Mouse (Mus musculus) megakaryocyte progenitor cell, adult 5-6 weeks (primary cell): ENCODE data around the gene Muc1. TPM values are rescaled to one million over a fixed set of nuclear protein-coding genes. Genes with fewer than 3 reads are reported as not detected.

Experiments
- ATAC-seq: replicated peaks from 2 replicates; pipeline ENCODE4 v1.8.0; 2016; ENCODE audit warnings: mild to moderate bottlenecking, moderate TSS enrichment, inconsistent platforms; ENCODE audit not compliant: poor library complexity
- total RNA-seq, 2 experiments: library from RNA; stranded (forward) in 1 of 2; stranded (reverse) in 1 of 2; fragments of 157-497, 149-512 nt in 1 of 2; fragments of 200-1000 nt in 1 of 2; gene quantifications; 2 replicates each; pipeline versions ENCODE4 v1.2.3 to v1.2.4; 2015 to 2017

Gene Muc1
- total RNA-seq, 2 experiments from 2014 or later = not detected

DNA sequence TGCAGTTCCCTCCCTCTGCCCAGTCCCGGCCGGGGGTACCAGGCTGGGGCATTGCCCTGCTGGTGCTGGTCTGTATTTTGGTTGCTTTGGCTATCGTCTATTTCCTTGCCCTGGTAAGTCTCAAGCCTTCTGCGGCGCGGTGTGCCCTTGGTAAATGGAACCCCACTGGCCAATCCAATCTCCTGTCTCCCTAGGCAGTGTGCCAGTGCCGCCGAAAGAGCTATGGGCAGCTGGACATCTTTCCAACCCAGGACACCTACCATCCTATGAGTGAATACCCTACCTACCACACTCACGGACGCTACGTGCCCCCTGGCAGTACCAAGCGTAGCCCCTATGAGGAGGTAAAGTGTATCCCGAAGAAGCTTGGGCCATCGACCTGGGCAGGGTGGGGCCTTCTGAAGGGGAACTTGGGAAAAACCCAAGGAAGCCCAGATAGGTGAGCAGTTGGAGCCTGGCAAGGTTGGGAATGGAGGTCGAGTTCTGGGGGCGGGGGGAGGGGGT is 3.0 kb downstream of the Muc1 start:
- ATAC-seq = no peak

DNA sequence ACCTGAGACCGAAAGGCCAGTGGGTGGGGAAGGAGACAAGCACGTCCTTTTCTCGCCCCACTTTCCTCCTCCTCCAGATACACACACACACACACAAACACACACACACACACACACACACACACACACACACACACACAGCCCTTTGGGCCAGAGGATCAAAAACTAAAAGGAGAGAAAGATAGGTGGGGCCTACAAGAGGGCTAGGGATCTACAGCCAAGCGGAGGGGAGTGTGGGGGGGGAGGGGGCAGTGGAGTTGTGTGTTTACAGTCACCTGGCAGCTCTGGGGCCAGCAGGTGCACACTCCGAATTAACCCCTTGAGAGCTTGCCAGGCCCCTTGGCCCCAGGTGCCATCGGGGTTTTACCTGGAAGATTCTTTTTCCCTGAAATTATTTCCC is 3.8 kb downstream of the Muc1 start:
- no peak for ATAC-seq

DNA sequence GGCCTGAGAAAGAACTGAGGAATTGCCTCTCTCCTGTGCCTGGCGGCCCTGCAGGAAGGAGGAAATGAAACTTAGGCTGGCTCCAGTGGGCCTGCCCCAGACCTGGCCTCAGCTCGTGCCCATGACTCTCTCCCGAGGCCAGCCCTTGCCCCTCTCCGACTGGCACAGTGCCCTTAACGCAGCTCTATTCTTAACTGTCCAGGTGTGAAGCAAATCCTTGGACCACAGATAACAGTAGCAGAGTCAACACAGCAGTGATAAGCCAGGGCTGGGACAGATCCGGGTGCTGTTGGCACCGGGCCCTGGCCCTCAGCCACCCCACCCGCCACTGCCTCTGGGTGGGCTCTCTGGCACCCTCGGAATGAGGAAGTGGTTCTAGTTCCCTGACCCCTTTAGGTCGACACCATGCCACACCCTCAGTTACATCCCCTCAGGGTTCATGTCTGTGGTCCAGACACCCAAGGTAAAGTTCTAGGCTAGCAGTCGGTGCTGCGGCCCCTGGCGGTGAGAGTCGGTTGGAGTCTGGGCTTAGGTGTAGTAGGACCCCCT is 4.8 kb downstream of the Muc1 start:
- peak; percentile 73 for ATAC-seq

DNA sequence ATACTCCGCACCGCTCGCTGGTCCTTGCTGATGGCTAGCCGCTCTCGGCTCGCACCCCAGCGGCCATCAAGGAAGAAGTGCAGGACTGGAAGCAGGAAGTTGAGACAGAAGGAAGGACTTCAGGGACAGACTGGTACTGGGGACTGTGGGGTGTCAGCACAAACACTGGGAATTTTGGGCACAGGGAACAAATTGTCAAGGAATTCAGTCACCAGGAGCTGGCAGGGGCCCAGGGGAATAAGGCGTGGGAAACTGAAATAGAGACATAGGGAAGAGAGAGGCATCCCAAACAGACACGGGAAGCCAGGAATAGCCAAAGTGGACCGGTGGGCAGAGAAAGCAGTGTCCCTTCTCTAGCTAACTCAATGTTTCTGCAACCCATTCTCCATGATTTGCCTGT is 7.7 kb downstream of the Muc1 start:
- ATAC-seq = no peak

DNA sequence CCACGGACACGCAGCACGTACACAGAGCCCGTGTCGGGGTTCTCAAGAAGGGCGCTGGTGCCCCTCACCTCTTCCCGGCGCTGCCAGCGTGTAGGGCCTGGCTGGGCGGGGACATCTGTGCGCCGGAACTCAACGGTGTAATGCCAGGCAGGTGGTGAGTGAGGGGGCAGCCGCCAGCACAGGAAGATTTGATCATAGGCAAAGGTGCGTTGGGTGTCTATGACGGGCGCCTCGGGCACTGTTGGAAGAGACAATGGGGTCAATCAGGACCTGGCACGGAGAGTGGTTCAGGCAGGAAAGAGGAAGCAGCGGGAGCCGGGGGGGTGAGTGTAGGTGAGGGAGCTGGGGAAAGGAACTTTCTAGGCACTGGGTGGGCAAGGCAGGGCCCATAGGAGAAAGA is 8.8 kb downstream of the Muc1 start:
- ATAC-seq = no peak

DNA sequence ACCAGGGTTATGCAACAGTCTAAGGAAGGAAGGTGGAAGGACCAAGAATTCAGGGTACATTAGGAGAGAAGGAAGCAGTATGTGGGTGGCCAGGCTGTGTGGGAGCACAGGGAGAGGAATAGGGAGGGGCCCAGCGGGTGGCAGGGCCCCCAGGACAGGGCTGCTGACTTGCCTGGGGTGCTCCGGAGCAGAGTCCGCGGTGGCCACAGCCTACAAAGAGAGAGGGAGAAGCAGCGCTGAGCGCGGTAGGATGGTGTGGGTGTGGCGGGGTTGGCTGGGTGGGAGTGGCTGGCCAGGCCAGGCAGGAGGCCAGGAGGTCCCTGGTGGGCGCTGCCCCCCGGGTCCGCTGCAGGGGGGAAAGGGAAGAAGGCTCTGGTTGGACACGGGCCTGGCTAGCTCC is 9.6 kb downstream of the Muc1 start:
- ATAC-seq = no peak

DNA sequence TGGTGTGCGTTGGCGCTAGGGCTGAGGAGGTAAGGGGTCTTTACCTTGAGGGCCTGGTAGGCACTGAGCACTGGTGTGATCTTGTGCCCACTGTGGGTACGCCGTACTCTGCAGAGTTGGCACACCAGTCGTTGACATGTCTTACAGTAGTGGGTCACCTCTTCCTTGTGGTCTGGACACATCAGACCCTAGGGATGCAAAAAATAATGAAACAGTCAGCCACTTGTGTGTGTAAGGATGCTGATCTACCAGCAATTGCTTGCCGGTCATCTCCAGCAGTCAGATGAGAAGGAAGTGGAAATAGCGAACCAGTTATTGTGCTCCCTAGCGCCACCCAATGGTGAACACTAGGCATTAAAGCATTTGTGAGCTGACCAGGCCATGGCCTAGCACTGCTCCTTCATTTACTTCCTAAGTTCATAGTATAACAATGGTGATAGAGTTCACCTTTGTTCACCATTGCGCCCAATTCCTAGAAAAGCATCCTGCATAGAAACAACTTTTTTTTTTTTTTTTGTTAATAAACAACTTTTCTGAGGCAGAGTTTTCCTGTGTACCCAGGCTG is 13.6 kb downstream of the Muc1 start:
- peak; percentile 46 for ATAC-seq

DNA sequence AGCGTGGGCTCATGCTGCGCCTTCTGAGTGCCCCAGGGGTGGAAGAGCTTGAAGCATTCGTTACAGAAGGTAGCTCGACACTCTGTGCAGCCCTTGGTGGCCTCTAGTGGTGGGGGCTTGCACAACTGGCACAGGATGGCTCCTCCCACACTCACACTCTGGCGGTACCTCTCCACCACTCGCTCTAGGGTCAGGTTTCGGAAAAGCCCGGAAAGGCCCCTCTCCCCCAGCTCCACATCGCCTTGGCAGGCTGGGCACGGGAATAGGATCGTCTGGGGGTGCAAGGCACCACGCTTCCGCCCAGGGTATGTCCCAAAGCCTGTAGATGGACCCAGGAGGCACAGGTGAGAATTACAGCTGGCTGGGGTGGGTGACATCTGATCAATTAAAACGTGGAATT is 14.8 kb downstream of the Muc1 start:
- ATAC-seq = peak; percentile 72

DNA sequence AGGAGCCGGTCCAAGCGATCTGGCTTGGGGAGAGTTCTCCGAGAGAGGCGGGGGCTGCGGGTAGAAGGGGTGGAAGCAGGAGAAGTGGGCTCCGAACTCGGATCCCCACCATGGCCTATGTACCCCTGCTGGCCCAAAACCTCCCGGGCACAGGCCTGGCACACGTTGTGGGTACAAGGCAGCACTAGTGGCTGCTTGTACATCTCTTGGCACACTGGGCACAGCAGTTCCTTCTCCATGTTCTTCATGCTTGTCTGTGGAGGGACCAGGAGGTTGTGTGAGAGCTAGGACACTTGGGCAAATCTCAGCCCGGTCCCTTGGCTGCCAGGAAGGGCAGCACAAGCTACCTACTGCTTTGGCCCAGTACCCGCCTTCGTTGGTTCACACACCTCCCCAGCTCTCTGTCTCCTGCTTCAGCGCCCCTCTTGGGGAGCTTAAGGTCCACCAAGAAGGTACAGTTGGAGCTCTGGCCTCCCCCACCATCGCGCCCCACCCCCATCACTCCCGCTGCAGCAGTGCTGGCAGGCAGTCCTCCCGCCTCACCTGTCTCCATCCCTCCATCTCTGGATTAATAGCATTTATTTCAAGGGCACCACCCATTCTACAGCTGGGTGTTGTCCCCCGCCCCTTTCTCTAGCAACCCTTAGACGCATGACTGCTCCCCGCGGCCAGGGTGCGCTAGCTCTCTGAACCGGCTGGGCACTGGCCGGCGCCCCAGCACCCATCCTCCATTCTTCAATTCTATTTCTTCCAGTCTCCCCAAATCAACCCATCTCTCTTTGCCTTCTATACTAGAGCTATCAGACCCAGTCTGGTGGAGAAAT is 15.5 kb downstream of the Muc1 start:
- peak; percentile 24; the same call in 1 of the 2 replicates for ATAC-seq

DNA sequence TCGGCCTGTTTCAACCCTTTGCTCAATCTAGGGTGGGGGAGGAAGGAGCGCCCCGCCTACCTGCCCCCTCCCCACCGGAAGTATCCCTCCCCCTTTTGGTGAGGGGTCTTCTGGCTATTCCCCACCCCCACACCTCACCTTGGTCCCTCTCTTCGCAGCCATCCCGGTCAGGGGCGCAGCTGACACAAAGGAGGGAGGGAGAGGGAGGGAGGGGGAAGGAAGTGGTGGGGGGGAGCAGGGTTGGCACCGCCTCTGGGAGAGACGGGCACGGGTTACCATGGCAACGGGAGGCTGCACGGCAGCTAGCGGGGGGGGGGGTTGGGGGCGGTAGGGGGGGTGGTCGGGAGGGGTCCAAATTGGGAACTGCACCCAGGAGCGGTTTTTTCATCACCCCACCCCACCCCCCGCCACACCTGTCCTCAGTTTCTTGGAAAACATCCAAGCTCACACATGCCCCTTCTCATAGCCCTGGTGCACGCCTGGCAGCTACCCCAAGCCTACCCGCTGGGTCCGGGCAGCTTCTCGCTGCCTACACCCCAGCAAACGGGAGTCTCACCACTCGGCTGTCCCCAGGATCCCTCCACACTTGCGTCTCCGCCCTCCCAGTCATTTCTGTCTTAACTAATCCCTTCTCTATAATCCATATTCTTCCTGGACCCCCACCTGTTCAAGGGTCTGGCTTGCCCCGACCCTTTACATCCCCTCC is 16.3 kb downstream of the Muc1 start:
- ATAC-seq = no peak

DNA sequence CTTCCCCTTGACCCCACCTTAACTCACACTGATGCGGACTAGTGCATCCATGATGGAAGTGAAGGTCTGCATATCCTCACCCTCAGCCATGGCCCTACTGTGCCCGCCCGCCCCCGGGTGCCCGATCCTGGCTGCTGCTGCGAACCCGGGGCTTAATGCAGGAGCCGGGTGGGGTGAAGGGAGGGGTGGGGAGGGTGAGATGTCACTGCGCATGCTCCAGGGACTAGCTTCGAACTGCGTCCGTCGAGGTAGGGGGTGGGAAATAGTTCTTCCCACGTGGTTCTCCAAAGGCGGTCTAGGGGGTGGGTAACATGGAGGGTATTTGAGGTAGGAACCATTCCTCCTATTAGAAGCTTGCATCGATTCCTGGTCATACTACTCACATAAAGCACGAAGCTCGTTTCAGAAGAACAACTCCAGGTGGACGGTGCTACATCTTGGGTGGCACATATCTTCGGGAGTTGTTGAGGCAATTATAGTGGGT is 16.9 kb downstream of the Muc1 start, which contains the start of gene Krtcap2:
Gene Krtcap2, plus strand, starts transcription at position 279 of the 484 bp plus-strand sequence.
- ATAC-seq = no peak

DNA sequence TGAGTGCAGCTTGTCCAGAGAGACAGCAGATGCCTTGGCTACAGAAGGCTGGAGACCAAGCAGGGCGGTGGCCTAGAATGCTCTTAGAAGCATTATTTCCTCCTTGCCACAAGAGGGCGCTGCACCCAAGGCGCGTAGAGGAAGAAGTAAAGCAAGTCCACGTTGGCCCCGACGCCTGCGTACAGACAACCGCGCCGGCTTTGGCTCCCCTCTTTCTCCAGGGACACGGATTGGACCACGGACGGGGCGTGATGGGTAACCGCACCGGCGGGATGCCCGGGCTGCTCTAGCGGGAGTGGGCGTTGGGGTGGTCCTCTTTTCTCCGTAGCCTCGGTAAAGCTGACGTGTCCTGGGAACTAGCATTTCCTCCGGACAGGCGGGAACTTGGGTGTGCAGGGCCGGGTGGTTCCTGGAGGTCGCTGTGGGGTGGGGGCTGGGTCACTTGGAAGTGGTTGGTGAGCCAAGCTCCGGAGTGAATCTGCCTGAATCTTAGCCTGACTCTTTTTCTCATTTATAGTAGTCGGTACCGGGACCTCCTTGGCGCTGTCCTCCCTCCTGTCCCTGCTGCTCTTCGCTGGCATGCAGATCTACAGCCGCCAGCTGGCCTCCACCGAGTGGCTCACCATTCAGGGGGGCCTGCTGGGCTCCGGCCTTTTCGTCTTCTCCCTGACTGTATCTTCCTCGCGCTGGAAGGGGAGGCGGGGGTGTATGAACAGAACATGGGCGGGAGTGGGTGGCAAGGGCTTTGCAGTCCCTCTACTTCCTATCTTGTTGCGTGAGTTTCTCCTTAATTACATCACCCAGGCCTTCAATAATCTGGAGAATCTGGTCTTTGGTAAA is 17.6 kb downstream of the Muc1 start, which contains the start of gene Trim46:
Gene Trim46, minus strand, starts transcription at position 49 of the 840 bp plus-strand sequence.
- ATAC-seq = peak; percentile 78

DNA sequence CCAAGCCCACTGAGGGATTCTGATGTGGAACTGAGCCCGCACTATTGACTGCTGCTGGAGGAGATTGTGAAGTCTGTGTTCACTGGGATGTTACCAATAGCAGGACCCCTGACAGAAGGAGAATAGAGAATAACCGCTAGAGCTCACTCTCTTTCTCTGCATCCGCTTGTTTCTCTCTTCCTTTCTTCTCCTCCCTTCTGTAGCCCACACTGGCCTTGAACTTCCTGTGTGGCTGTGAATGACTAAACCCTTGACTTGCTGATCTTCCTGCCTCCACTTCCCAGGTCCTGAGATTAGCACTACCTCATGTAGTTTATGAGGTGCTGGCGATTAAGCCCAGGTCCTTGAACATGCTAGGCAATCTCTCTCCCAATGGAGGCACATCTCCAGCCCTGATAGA is 18.6 kb downstream of the Muc1 start:
- no peak for ATAC-seq

DNA sequence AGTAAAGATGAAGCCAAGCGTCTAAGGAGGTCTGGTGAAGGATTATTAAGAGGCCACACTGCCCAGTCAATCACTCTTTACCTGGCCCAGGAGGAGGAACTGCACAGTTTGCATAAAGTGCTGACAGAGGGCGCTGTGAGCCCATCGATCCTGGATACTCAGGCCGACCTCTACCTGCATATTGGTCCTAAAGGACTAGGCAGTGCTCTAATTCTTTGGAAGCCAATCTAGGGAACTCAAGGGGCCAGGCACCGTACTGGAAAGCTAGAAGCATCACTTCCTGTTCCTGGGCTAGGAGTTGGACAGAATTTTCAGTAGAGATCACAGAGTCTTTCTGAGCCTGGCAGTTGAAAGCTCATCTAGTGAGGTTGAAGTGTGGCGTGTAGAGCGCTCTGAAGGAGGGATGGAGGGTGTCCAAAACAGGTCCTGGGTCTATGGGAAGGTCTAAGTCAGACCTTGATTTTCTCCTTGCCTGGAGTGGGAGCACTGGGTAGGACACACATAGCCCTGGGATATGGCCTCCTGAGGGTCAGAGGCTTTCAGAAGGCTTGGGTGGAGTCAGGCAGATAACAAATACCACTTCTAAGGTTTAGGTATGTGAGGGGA is 21.7 kb downstream of the Muc1 start:
- peak; percentile 29; the same call in 1 of the 2 replicates for ATAC-seq

DNA sequence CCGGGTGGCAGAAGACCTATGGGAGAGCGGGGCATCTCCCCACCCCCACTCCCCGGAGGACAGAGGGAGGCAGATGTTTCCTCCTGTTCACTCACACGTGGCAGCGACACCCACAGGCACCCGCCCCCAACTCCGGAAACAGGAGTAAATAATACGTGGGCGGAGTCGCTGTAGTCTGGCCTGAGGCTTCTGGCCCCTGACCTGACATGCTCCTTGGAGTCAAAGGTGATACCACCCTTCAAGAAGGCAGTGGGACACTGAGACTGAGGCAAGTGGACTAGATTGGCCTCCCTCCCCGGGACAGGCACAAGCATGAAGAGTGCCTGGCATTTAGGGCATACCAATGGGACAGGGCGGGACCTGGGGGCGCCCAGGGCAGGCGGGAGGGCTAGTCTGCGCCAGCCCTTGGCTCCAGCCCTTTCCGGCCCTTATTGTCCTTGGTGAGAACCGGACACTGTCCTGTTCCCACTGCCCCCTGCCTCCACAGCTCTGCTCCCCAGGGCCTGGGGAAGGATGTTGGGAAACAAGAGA is 22.6 kb downstream of the Muc1 start:
- peak; percentile 70 for ATAC-seq

DNA sequence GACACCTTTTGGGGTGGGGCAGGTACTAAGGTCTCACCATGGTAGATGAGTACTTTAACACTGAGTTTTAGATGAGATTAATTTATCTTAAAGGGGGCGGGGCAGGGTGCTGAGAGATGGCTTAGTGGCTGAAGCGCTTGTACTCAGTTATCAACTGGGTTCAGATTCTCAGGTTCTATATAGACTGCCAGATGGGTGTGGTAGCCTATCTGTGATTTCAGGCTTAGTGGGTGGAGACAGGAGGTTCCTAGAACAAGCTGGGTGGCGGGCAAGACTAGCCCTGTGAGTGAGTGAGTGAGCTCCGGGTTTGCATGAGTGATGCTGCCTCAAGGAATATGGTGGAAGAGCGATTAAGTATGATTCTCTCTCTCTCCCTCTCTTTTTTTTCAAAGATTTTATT is 26.1 kb downstream of the Muc1 start:
- ATAC-seq = peak; percentile 49

DNA sequence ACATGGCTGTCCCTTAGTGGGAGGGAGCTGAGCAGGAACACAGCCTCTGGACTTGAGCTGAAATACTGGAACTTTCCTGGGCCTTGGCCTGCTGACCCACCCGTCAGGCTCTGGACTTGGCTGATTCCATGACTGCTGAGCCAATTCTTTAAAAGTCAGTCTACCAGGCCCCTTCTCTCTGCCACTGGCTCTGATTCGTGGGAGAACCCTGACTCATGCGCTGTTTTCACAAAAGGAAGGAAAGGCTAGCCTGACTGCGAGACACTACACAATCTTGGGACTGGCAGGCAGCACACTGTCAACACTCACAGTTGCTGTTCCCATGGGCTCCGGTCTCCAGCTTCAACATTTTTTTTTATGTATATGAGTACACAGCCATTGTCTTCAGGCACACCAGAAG is 27.3 kb downstream of the Muc1 start:
- ATAC-seq = no peak

DNA sequence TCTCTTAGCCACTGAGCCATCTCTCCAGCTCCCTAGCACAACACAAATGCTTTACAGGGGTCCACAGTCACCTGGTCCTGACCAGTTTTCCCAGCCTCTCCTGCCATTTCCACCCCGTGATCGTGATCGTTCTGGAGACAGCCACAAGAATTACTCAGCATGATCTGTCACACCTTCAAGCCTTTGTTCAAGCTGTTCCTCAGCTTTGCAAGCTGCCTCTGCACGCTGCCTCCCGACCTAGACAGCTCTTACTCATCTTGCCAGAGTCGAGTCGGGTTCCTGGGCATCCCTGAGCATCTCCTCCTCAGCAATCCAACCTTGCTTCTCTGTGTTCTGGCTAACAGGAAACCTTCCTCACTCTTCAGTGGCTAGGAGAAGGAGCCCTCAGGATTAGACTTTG is 30.2 kb downstream of the Muc1 start, which contains the start of gene Dpm3:
Gene Dpm3, plus strand, starts transcription at position 283 of the 400 bp plus-strand sequence.
- no peak for ATAC-seq

DNA sequence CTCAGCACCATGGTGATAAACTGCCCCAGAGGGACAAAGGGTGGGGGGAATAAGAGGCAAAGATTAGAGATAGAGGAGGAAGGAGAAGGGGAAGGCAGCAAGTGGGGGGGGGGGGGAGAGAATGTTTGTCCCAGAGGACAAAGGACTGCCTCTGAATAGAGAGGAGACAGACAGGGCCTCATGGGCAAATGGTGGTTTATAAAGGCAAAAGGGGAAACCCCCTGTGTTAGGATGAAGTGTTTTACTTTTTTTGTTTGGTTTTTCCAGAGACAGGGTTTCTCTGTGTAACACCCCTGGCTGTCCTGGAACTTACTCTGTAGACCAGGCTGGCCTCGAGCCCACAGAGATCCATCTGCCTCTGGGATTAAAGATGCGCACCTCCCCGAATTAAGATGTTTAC is 31.4 kb downstream of the Muc1 start:
- no peak for ATAC-seq
